Mouse (Mus musculus) limb, embryonic 11.5 days (tissue): ENCODE results near the gene Brd3os. TPM values are rescaled to one million over a fixed set of nuclear protein-coding genes. Genes with fewer than 3 reads are reported as not detected.

ENCODE experiments used
- ATAC-seq: fragments of 200-750 bp; cut with Nextera tagmentation; 2 replicates; pipeline ENCODE4 v1.8.0; 2017; ENCODE audit warnings: low read depth; ENCODE audit not compliant: insufficient number of reproducible peaks, low FRiP score, low TSS enrichment
- DNase-seq: peaks from one replicate; pipeline ENCODE4 v3.0.0-alpha.2; 2015; ENCODE audit warnings: low spot score
- H3K27ac ChIP-seq: fragments of 300-500 bp; sonication (generic); replicated peaks from 2 replicates; pipeline ENCODE4 v1.5.1; 2014; ENCODE audit warnings: low read depth, mild to moderate bottlenecking, low read length
- H3K27me3 ChIP-seq: fragments of 300-500 bp; sonication (generic); 2 replicates; pipeline ENCODE4 v1.6.1; 2014; ENCODE audit warnings: mild to moderate bottlenecking, low read length, mixed read lengths; ENCODE audit not compliant: control insufficient read depth, insufficient read depth
- H3K36me3 ChIP-seq: fragments of 300-500 bp; sonication (generic); 2 replicates; pipeline ENCODE4 v1.6.1; 2014; ENCODE audit warnings: mild to moderate bottlenecking, low read length, moderate library complexity, mixed read lengths; ENCODE audit not compliant: control insufficient read depth, insufficient read depth
- H3K4me1 ChIP-seq: fragments of 300-500 bp; sonication (generic); 2 replicates; pipeline ENCODE4 v1.6.1; 2014; ENCODE audit warnings: low read length, mixed read lengths; ENCODE audit not compliant: control insufficient read depth, insufficient read depth
- H3K4me2 ChIP-seq: fragments of 300-500 bp; sonication (generic); 2 replicates; pipeline ENCODE4 v1.6.1; 2014; ENCODE audit warnings: low read depth, mild to moderate bottlenecking, moderate library complexity; ENCODE audit not compliant: severe bottlenecking
- H3K4me3 ChIP-seq: fragments of 300-500 bp; sonication (generic); 2 replicates; pipeline ENCODE4 v1.5.1; 2014; ENCODE audit warnings: low read depth, low read length
- H3K9ac ChIP-seq: fragments of 300-500 bp; sonication (generic); 2 replicates; pipeline ENCODE4 v1.6.1; 2014; ENCODE audit warnings: mild to moderate bottlenecking, low read length
- H3K9me3 ChIP-seq: fragments of 300-500 bp; sonication (generic); 2 replicates; pipeline ENCODE4 v1.6.1; 2016; ENCODE audit warnings: low read length; ENCODE audit not compliant: control insufficient read depth
- WGBS: fragments of 180-500 bp; shearing (Covaris S2); extraction: QIAGEN DNeasy Blood & Tissue Kit; methylation state at CpG from one replicate; pipeline ENCODE4 v1.1.7; 2014; 5-methylcytosine and 5-hydroxymethylcytosine counted together
- polyA plus RNA-seq: library from polyadenylated mRNA; unstranded; fragments of >200 nt; fragmentation: Nextera tagmentation; extraction: Ambion mirVana; gene quantifications from 2 replicates; pipeline ENCODE4 v1.2.1, GENCODE M21; 2014

Brd3os gene
- polyA plus RNA-seq, 1 experiment from 2014 or later, result 9.8 TPM

GRCm38 (mm10) chr2:27406928-27407327, 35.2 kb upstream of the Brd3os start:
- Histone ChIP-seq H3K27ac (no peak overlapping the region), H3K4me1 (peaks cover 30% of the 10 kb centered on the region), H3K4me2 (no peak overlapping the region), H3K4me3 (no peak overlapping the region), H3K9me3 (no peaks in the 10 kb centered on the region), H3K36me3 (no peaks in the 10 kb centered on the region), H3K27me3 (no peaks in the 10 kb centered on the region), H3K9ac (no peak overlapping the region)
- WGBS, result 92% methylated on average over 5 of the region's 5 CpGs
- DNase-seq, result no peak
- ATAC-seq, result no peak

DNA sequence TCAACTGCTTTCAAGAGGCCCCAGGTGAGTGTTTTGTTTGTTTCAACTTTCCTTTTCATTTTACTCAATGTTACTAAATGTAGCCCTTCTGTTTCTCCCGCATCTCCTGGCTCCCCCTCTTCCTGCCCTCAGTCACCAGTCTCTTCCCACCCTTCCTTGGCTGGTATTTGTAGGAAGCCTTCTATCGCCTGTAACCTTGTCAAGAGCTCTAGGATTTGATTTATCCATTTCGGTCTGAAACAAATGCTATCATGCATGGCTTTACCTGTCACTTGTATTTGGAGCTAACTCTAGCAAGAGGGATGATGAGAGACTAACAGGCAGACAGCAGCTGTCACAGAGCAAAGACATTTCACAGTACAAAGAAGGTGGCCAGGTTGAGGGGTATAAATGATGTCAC, 33.9 kb upstream of the Brd3os start:
- Histone ChIP-seq H3K9ac (no peak overlapping the region), H3K4me1 (peaks cover 37% of the 10 kb centered on the region), H3K27me3 (no peaks in the 10 kb centered on the region), H3K9me3 (no peaks in the 10 kb centered on the region), H3K36me3 (no peaks in the 10 kb centered on the region), H3K4me2 (no peak overlapping the region), H3K27ac (no peak overlapping the region), H3K4me3 (no peak overlapping the region)
- DNase-seq, result no peak
- ATAC-seq, result no peak
- 74% methylated on average over 3 of the region's 3 CpGs for WGBS

DNA sequence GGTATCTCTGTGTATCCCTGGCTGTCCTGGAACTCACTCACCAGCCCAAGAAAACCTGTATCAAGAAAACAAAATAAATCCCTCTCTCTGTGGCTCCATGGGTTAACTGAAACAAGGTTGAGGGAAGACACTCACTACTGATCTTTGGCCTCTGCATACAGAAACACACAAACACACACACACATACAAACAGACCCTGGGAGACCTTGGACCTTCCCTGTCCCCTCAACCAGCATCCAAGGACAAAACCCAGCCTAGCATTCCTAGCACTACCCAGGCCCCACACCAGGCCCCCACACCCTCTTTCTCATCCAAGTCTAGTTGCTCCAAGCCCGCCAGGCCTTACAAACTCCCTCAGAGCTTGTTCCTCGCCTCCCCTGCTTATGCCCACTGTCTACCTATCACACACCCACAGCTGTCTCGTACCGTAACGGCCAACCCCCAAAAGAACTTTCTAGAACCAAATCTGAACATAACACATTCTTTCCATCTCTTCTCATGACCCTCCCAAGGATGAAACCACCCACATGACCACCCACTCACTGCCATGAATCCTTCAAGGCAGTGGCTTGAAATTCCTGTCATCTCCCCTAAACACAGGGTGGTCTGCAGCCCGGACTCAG, 31.5 kb upstream of the Brd3os start:
- WGBS, result 88% methylated on average over 6 of the region's 6 CpGs
- H3K4me1 ChIP-seq, result peaks cover 40% of the 10 kb centered on the region

GRCm38 (mm10) chr2:27411688-27412174, 30.4 kb upstream of the Brd3os start:
- H3K4me3 ChIP-seq, result no peak overlapping the region
- peaks cover 49% of the 10 kb centered on the region for H3K4me1 ChIP-seq
- H3K4me2 ChIP-seq, result peak overlapping the region; percentile 32
- 9% methylated on average over 8 of the region's 8 CpGs for WGBS
- no peaks in the 10 kb centered on the region for H3K36me3 ChIP-seq
- H3K27me3 ChIP-seq, result no peaks in the 10 kb centered on the region
- ATAC-seq (peak; percentile 53; the same call in 1 of the 2 replicates), DNase-seq (peak; percentile 55)
- no peaks in the 10 kb centered on the region for H3K9me3 ChIP-seq
- H3K9ac ChIP-seq, result peak overlapping the region; percentile 34; the same call in 1 of the 2 replicates
- peak overlapping the region; percentile 73 for H3K27ac ChIP-seq

More for the DNA sequence above, 31.5 kb upstream of the Brd3os start:
- H3K4me3 ChIP-seq, result no peak overlapping the region
- H3K27me3 ChIP-seq, result no peaks in the 10 kb centered on the region
- no peak overlapping the region for H3K9ac ChIP-seq
- no peaks in the 10 kb centered on the region for H3K36me3 ChIP-seq
- DNase-seq, result no peak
- H3K4me2 ChIP-seq, result no peak overlapping the region
- H3K9me3 ChIP-seq, result no peaks in the 10 kb centered on the region
- no peak for ATAC-seq
- peak overlapping the region; percentile 73; the same call in 1 of the 2 replicates for H3K27ac ChIP-seq

DNA sequence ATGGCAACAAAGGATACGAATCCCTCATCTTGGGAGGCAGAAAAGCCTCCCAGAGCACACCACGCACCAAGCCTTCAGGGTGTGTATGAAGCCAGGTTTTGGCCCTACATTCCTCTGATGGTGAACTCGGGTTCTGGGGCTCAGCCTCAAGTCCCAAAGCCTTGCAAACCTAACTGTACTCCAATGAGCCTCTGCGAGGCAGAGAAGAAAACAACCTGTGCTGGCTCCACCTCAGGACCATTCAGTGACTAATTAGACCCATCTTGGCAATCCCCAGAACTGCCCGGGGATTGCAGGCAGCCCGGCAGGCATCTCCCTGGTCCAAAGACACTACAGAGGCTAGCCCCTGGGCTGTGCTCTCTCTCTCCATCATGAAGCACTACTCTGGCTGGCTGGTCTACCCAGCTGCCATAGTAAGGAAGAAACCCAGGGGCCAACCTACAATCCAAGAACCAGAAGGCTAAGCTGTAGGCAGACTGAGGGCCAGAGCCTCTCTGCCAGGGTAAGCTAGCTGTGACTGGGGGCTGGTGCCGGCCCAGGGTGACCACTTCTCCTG, 29.8 kb upstream of the Brd3os start:
- Histone ChIP-seq H3K27ac (peak overlapping the region; percentile 73), H3K9ac (no peak overlapping the region)
- WGBS, result 7% methylated on average over 7 of the region's 7 CpGs

GRCm38 (mm10) chr2:27413582-27413935, 28.6 kb upstream of the Brd3os start:
- 55% methylated on average over 2 of the region's 2 CpGs for WGBS
- no peaks in the 10 kb centered on the region for H3K27me3 ChIP-seq
- no peak overlapping the region for H3K9ac ChIP-seq
- peaks cover 51% of the 10 kb centered on the region for H3K4me1 ChIP-seq
- no peaks in the 10 kb centered on the region for H3K9me3 ChIP-seq
- H3K36me3 ChIP-seq, result no peaks in the 10 kb centered on the region
- no peak for ATAC-seq
- H3K4me2 ChIP-seq, result no peak overlapping the region
- no peak for DNase-seq
- H3K4me3 ChIP-seq, result no peak overlapping the region
- no peak overlapping the region for H3K27ac ChIP-seq

More for the DNA sequence above, 29.8 kb upstream of the Brd3os start:
- Histone ChIP-seq H3K4me1 (peaks cover 53% of the 10 kb centered on the region), H3K27me3 (no peaks in the 10 kb centered on the region), H3K4me3 (no peak overlapping the region), H3K36me3 (no peaks in the 10 kb centered on the region), H3K4me2 (peak overlapping the region; percentile 32), H3K9me3 (no peaks in the 10 kb centered on the region)
- DNase-seq, result no peak
- ATAC-seq, result no peak

DNA sequence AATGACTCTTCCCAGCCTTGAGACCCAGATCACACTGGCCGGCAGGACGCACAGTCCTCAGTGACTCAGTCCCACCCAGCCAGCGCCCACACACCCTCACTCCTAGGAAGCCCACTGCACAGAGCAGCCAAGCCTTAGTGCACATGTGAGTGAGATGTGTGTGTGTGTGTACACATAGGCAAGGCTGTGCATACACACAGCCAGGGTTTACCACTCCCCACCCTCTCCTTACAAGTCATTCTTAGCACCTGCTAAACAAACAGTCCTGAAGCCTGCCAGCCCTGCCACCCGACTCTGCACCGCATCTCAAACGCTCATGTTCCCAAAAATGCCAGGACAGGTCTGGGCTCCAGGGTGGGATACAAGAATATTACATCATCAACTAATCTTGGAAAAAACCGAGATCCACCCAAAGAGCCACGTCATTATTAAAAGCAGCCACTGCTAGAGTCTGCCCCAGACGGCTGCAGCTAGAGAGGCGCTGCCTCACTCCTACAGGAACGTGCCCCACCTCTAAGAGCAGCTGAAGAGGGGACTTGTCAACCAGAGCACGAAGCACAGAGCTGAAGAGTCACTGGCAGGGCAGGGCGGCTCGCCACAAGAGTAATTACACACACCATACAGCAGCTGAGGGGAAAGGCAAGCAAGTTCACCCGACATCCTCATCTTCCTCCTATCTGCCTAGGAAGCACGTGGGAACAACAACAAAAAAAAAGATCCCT, 28.0 kb upstream of the Brd3os start:
- Histone ChIP-seq H3K36me3 (no peaks in the 10 kb centered on the region), H3K27ac (no peak overlapping the region), H3K27me3 (no peaks in the 10 kb centered on the region), H3K4me1 (peaks cover 52% of the 10 kb centered on the region), H3K9me3 (no peaks in the 10 kb centered on the region), H3K4me2 (no peak overlapping the region), H3K9ac (no peak overlapping the region), H3K4me3 (no peak overlapping the region)
- no peak for ATAC-seq
- 41% methylated on average over 16 of the region's 16 CpGs for WGBS
- DNase-seq, result no peak

- no peak overlapping the region for H3K4me3 ChIP-seq
- H3K27me3 ChIP-seq, result no peaks in the 10 kb centered on the region
- 60% methylated on average over 11 of the region's 11 CpGs for WGBS
- no peak for ATAC-seq
- no peaks in the 10 kb centered on the region for H3K36me3 ChIP-seq
- peaks cover 56% of the 10 kb centered on the region for H3K4me1 ChIP-seq
- no peaks in the 10 kb centered on the region for H3K9me3 ChIP-seq
- DNase-seq, result no peak
- no peak overlapping the region for H3K4me2 ChIP-seq
- H3K27ac ChIP-seq, result no peak overlapping the region
- H3K9ac ChIP-seq, result no peak overlapping the region
Observed at GRCm38 (mm10) chr2:27415060-27415783, 26.9 kb upstream of the Brd3os start.
